Mouse (Mus musculus) heart, embryonic 14.5 days (tissue): ENCODE data around the gene Gab1. TPM values are rescaled to one million over a fixed set of nuclear protein-coding genes. Genes with fewer than 3 reads are reported as not detected.
A peak's percentile ranks its signal among the peaks of the same experiment; 100 is the strongest.

Experiments used
- ATAC-seq: fragments of 200-750 bp; cut with Nextera tagmentation; 2 replicates; pipeline ENCODE4 v1.8.0; 2017; ENCODE audit warnings: low read depth, moderate TSS enrichment; ENCODE audit not compliant: insufficient number of reproducible peaks, insufficient read depth, low FRiP score
- H3K27ac ChIP-seq, 2 experiments: fragments of 200-500 bp in 1 of 2; fragments of 300-500 bp in 1 of 2; sonication (generic) in 1 of 2; replicated peaks in 1 of 2; 2 replicates each; pipeline ENCODE4 v1.5.1; 2012 to 2014; ENCODE audit warnings: low read depth in 2 of 2, low read length in 2 of 2, control low read depth in 1 of 2, mild to moderate bottlenecking in 1 of 2, mixed read lengths in 1 of 2; ENCODE audit not compliant: control insufficient read depth in 1 of 2, insufficient read depth in 1 of 2
- H3K27me3 ChIP-seq: fragments of 300-500 bp; sonication (generic); 2 replicates; pipeline ENCODE4 v1.6.1; 2014; ENCODE audit warnings: mild to moderate bottlenecking, low read length, control low read depth; ENCODE audit not compliant: control insufficient read depth, insufficient read depth
- H3K36me3 ChIP-seq: fragments of 300-500 bp; sonication (generic); 2 replicates; pipeline ENCODE4 v1.6.1; 2014; ENCODE audit warnings: mild to moderate bottlenecking, control low read depth, low read length, mixed read lengths; ENCODE audit not compliant: control insufficient read depth, insufficient read depth
- H3K4me1 ChIP-seq, 2 experiments: fragments of 200-500 bp in 1 of 2; fragments of 300-500 bp in 1 of 2; sonication (generic) in 1 of 2; 2 replicates each; pipeline ENCODE4 v1.6.1; 2012 to 2014; ENCODE audit warnings: low read length in 2 of 2, control low read depth in 1 of 2, mixed read lengths in 1 of 2; ENCODE audit not compliant: control insufficient read depth in 2 of 2, insufficient read depth in 2 of 2
- H3K4me2 ChIP-seq: fragments of 300-500 bp; sonication (generic); 2 replicates; pipeline ENCODE4 v1.6.1; 2014; ENCODE audit warnings: mild to moderate bottlenecking, low read length
- H3K4me3 ChIP-seq, 2 experiments: fragments of 200-500 bp in 1 of 2; fragments of 300-500 bp in 1 of 2; sonication (generic) in 1 of 2; 2 replicates each; pipeline ENCODE4 v1.5.1; 2012 to 2014; ENCODE audit warnings: low read length in 2 of 2, mild to moderate bottlenecking in 2 of 2, control low read depth in 1 of 2, low read depth in 1 of 2, moderate library complexity in 1 of 2; ENCODE audit not compliant: control insufficient read depth in 1 of 2, insufficient read depth in 1 of 2
- H3K9ac ChIP-seq: fragments of 300-500 bp; sonication (generic); 2 replicates; pipeline ENCODE4 v1.6.1; 2014; ENCODE audit warnings: mild to moderate bottlenecking, low read length
- H3K9me3 ChIP-seq: fragments of 300-500 bp; sonication (generic); 2 replicates; pipeline ENCODE4 v1.6.1; 2016; ENCODE audit warnings: low read length, control low read depth; ENCODE audit not compliant: control insufficient read depth
- WGBS: fragments of 180-500 bp; shearing (Covaris S2); extraction: QIAGEN DNeasy Blood & Tissue Kit; methylation state at CpG from one replicate; pipeline ENCODE4 v1.1.7; 2014; 5-methylcytosine and 5-hydroxymethylcytosine counted together
- polyA plus RNA-seq: library from polyadenylated mRNA; unstranded; fragments of >200 nt; fragmentation: Nextera tagmentation; extraction: Ambion mirVana; gene quantifications from 2 replicates; pipeline ENCODE4 v1.2.1, GENCODE M21; 2014

Gene Gab1
- polyA plus RNA-seq, 1 experiment from 2014 or later = 44.4 TPM

DNA sequence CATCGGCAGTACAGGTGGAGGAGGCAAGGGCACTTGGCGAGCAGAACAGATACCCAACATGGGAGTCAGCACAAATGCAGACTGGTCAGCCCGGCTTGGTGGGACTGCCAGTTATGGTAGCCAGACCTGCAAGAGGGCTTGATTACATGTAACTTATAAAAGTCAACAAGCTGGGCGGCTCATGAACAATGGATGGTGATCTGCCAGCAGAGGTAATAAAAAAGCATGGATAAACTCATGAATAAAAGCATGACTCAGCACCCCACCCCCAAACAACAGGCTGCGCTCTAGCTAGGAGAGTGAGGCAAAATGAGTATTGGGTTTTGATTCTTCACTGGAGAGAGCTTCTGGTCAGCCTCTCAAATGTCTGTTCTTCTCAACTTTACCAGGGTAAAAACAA is 16.9 kb downstream of the Gab1 start:
- Histone ChIP-seq H3K9ac (0 out of 2 replicates have a peak overlapping the region, but pooled peaks have one; percentile 4), H3K4me1 (peaks cover 22 to 46% of the 10 kb centered on the region in 2 experiments), H3K36me3 (peaks cover 38% of the 10 kb centered on the region), H3K9me3 (no peaks in the 10 kb centered on the region), H3K4me2 (no peak overlapping the region), H3K27ac (no peak overlapping the region), H3K4me3 (no peak overlapping the region), H3K27me3 (no peaks in the 10 kb centered on the region)
- no peak for ATAC-seq
- WGBS = 79% methylated on average over 5 of the region's 5 CpGs

DNA sequence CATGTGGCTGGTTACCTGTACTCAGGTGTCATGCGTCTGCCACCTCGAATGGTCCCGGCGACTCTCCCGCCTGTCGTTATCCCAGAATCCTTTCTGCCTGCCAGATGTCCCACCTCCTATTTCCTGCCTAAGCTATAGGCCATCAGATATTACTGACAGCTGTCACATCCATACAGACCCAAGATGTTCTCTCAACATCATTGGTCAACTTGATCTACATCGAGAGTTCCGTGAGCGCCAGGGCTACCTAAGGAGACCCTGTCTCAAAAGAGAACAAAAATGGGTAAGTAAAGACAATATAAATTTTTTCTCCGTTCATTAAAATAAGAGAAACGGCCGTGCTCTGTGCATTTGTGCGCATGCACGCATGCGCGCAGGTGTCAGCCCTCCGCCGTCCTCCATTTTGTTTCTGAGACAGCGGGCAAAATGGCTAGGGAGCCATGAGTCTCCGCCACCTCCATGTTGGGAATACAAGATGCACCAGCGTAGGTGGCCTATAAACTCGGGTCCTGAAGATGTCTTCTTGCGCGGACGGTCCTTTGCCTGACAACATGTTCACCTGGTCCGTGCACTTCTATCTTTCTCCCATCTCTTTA is 21.0 kb downstream of the Gab1 start:
- Histone ChIP-seq H3K27me3 (no peaks in the 10 kb centered on the region), H3K4me1 (peaks cover 10 to 40% of the 10 kb centered on the region in 2 experiments), H3K9me3 (no peaks in the 10 kb centered on the region), H3K9ac (no peak overlapping the region), H3K36me3 (peaks cover 37% of the 10 kb centered on the region), H3K27ac (no peak overlapping the region), H3K4me2 (no peak overlapping the region), H3K4me3 (no peak overlapping the region)
- 97% methylated on average over 26 of the region's 26 CpGs for WGBS
- no peak for ATAC-seq

DNA sequence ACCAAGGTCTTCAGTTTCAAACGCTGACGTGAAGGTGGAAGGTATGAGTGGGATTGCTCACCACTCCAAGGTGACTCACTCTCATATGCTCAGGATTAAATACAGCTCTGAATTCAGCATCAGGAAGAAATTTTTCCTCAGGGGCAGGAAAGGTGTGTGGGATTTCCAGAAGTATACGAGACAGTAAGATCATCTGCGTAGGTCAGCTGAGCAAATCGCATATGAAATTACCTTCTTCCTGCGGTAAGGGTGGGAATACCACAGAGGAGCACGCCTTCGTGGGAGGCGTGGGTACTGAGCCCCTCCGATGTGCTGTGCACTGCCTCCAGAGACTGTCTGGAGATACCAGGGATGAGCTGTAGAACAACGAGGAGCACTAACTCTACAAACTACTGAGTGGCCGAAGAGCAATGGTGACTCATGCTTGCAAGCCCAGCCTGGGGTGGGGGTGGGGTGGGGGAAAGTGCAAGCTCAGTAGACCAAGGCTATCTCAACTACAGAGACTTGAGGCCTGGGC is 22.4 kb downstream of the Gab1 start:
- H3K9ac ChIP-seq = peak overlapping the region; percentile 44; the same call in 1 of the 2 replicates
- peaks cover 29% of the 10 kb centered on the region for H3K36me3 ChIP-seq
- H3K9me3 ChIP-seq = no peaks in the 10 kb centered on the region
- peak overlapping the region; percentile 58 to 59; a peak in 3 of 4 replicates for H3K27ac ChIP-seq
- whole genome bisulfite sequencing = 55% methylated on average over 12 of the region's 12 CpGs
- 0 out of 2 replicates have a peak overlapping the region, but pooled peaks have one; percentile 17 for H3K4me2 ChIP-seq
- H3K27me3 ChIP-seq = no peaks in the 10 kb centered on the region
- no peak for ATAC-seq
- peaks cover 19 to 53% of the 10 kb centered on the region in 2 experiments for H3K4me1 ChIP-seq
- H3K4me3 ChIP-seq = no peak overlapping the region

DNA sequence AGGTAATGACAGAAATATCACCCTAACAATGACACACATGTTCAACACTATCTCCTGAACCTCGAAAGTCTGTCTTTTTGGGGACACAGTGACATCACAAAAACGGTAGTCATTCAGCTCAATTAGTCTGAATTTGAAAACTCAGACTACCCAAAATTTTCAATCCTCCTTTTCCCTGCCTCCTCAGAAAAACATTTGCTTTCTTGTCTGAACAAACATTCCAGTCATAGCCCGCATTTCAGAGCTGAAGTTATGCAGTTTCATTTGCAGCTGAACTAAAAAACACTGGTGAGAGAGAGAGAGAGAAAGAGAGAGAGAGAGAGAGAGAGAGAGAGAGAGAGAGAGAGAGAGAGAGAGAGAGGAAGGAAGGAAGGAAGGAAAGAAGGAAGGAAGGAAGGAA is 23.2 kb downstream of the Gab1 start:
- 31% methylated on average over 3 of the region's 3 CpGs for WGBS
- no peak for ATAC-seq
- Histone ChIP-seq H3K27ac (peak overlapping the region; percentile 54 to 70; a peak in 3 of 4 replicates), H3K4me2 (peak overlapping the region; percentile 22; the same call in 1 of the 2 replicates), H3K27me3 (no peaks in the 10 kb centered on the region), H3K9ac (no peak overlapping the region), H3K36me3 (peaks cover 24% of the 10 kb centered on the region), H3K9me3 (no peaks in the 10 kb centered on the region), H3K4me3 (no peak overlapping the region), H3K4me1 (peaks cover 26 to 52% of the 10 kb centered on the region in 2 experiments)

GRCm38 (mm10) chr8:80856606-80857005 is 23.7 kb downstream of the Gab1 start:
- Histone ChIP-seq H3K4me2 (peak overlapping the region; percentile 22; the same call in 1 of the 2 replicates), H3K4me3 (no peak overlapping the region), H3K36me3 (peaks cover 24% of the 10 kb centered on the region), H3K4me1 (peaks cover 28 to 57% of the 10 kb centered on the region in 2 experiments), H3K9me3 (no peaks in the 10 kb centered on the region), H3K9ac (no peak overlapping the region), H3K27ac (peak overlapping the region; percentile 66 to 70), H3K27me3 (no peaks in the 10 kb centered on the region)
- 35% methylated on average over 6 of the region's 6 CpGs for WGBS
- no peak for ATAC-seq

GRCm38 (mm10) chr8:80853622-80854021 is 26.7 kb downstream of the Gab1 start:
- peak overlapping the region; percentile 70 to 78 for H3K27ac ChIP-seq
- H3K9ac ChIP-seq = peak overlapping the region; percentile 2; the same call in 1 of the 2 replicates
- peaks cover 39 to 82% of the 10 kb centered on the region in 2 experiments for H3K4me1 ChIP-seq
- H3K4me3 ChIP-seq = no peak overlapping the region; a peak in 1 of 4 replicates
- H3K36me3 ChIP-seq = peaks cover 7% of the 10 kb centered on the region
- WGBS = 19% methylated on average over 13 of the region's 13 CpGs
- H3K4me2 ChIP-seq = peak overlapping the region; percentile 42
- H3K9me3 ChIP-seq = no peaks in the 10 kb centered on the region
- ATAC-seq = no peak
- no peaks in the 10 kb centered on the region for H3K27me3 ChIP-seq

GRCm38 (mm10) chr8:80853208-80853607 is 27.1 kb downstream of the Gab1 start:
- H3K4me1 ChIP-seq = peaks cover 41 to 82% of the 10 kb centered on the region in 2 experiments
- peak overlapping the region; percentile 2; the same call in 1 of the 2 replicates for H3K9ac ChIP-seq
- H3K9me3 ChIP-seq = no peaks in the 10 kb centered on the region
- ATAC-seq = no peak
- WGBS = 29% methylated on average over 6 of the region's 6 CpGs
- H3K36me3 ChIP-seq = 0 out of 2 replicates have a peak, but pooled peaks cover 3% of the 10 kb centered on the region
- no peak overlapping the region; a peak in 1 of 4 replicates for H3K4me3 ChIP-seq
- peak overlapping the region; percentile 42 for H3K4me2 ChIP-seq
- H3K27me3 ChIP-seq = no peaks in the 10 kb centered on the region
- H3K27ac ChIP-seq = peak overlapping the region; percentile 70 to 78
